Mouse (Mus musculus): ENCODE data around the gene Rnf214.

- TF ChIP-seq POLR2A (IDR thresholded peaks at IDR 0.05; ENCODE audit: insufficient read depth, low read length) (no peak), CTCF (IDR thresholded peaks at IDR 0.05; ENCODE audit: low read depth, low read length) (no peak)
Observed at GRCm38 (mm10) chr9:45818406-45819011, 88.2 kb downstream of the Rnf214 start.

Measured in ES-Bruce4 (cell line).